Mouse (Mus musculus): ENCODE results near the gene Slamf6. TPM values are rescaled to one million over a fixed set of nuclear protein-coding genes. Genes with fewer than 3 reads are reported as not detected.

Slamf6 gene
- polyA plus RNA-seq, 1 experiment from 2014 or later = 1.8 TPM

- no peak overlapping the region for H3K9ac ChIP-seq
- no peaks in the 10 kb centered on the region for H3K36me3 ChIP-seq (replicated peaks)
- H3K4me2 ChIP-seq = no peak overlapping the region
- H3K27ac ChIP-seq (replicated peaks) = no peak overlapping the region
- no peaks in the 10 kb centered on the region for H3K4me1 ChIP-seq (replicated peaks)
- ATAC-seq (ENCODE audit: insufficient read depth) = no peak
- WGBS (ENCODE audit: insufficient replicate concordance) = 49% methylated on average over 5 of the region's 5 CpGs
- no peaks in the 10 kb centered on the region for H3K9me3 ChIP-seq (replicated peaks)
- no peaks in the 10 kb centered on the region for H3K27me3 ChIP-seq
- no peak overlapping the region for H3K4me3 ChIP-seq (replicated peaks)
Observed at GRCm38 (mm10) chr1:171982170-171982569, 64.9 kb downstream of the Slamf6 start.

- Histone ChIP-seq H3K27me3 (no peaks in the 10 kb centered on the region), H3K9ac (no peak overlapping the region), H3K9me3 (replicated peaks) (no peaks in the 10 kb centered on the region), H3K4me3 (replicated peaks) (no peak overlapping the region), H3K36me3 (replicated peaks) (no peaks in the 10 kb centered on the region), H3K4me2 (no peak overlapping the region), H3K27ac (replicated peaks) (no peak overlapping the region), H3K4me1 (replicated peaks) (no peaks in the 10 kb centered on the region)
- 45% methylated on average over 4 of the region's 4 CpGs for WGBS (ENCODE audit: insufficient replicate concordance)
- no peak for ATAC-seq (ENCODE audit: insufficient read depth)
Observed at GRCm38 (mm10) chr1:171982740-171983139, 65.4 kb downstream of the Slamf6 start.

- no peak overlapping the region for H3K4me3 ChIP-seq (replicated peaks)
- H3K36me3 ChIP-seq (replicated peaks) = no peaks in the 10 kb centered on the region
- 18% methylated on average over 3 of the region's 3 CpGs for WGBS (ENCODE audit: insufficient replicate concordance)
- H3K4me1 ChIP-seq (replicated peaks) = no peaks in the 10 kb centered on the region
- no peak overlapping the region for H3K4me2 ChIP-seq
- H3K9ac ChIP-seq = no peak overlapping the region
- no peaks in the 10 kb centered on the region for H3K27me3 ChIP-seq
- H3K27ac ChIP-seq (replicated peaks) = no peak overlapping the region
- H3K9me3 ChIP-seq (replicated peaks) = no peaks in the 10 kb centered on the region
- ATAC-seq (ENCODE audit: insufficient read depth) = no peak
Observed at GRCm38 (mm10) chr1:171983372-171984001, 66.2 kb downstream of the Slamf6 start.

- H3K4me2 ChIP-seq = no peak overlapping the region
- no peaks in the 10 kb centered on the region for H3K36me3 ChIP-seq (replicated peaks)
- no peak overlapping the region for H3K9ac ChIP-seq
- H3K27ac ChIP-seq (replicated peaks) = no peak overlapping the region
- H3K4me1 ChIP-seq (replicated peaks) = no peaks in the 10 kb centered on the region
- no peak overlapping the region for H3K4me3 ChIP-seq (replicated peaks)
- H3K9me3 ChIP-seq (replicated peaks) = no peaks in the 10 kb centered on the region
- no peaks in the 10 kb centered on the region for H3K27me3 ChIP-seq
- no peak for ATAC-seq (ENCODE audit: insufficient read depth)
- 83% methylated on average over 1 of the region's 1 CpGs for WGBS (ENCODE audit: insufficient replicate concordance)
Observed at GRCm38 (mm10) chr1:171984121-171984520, 66.8 kb downstream of the Slamf6 start.

GRCm38 (mm10) chr1:171991883-171992282 is 74.6 kb downstream of the Slamf6 start:
- Histone ChIP-seq H3K27ac (replicated peaks) (no peak overlapping the region), H3K9me3 (replicated peaks) (no peaks in the 10 kb centered on the region), H3K9ac (no peak overlapping the region), H3K4me2 (no peak overlapping the region), H3K4me3 (replicated peaks) (no peak overlapping the region), H3K36me3 (replicated peaks) (no peaks in the 10 kb centered on the region), H3K27me3 (no peaks in the 10 kb centered on the region), H3K4me1 (replicated peaks) (no peaks in the 10 kb centered on the region; the same call in 1 of the 2 replicates)
- no peak for ATAC-seq (ENCODE audit: insufficient read depth)
- 70% methylated on average over 2 of the region's 2 CpGs for WGBS (ENCODE audit: insufficient replicate concordance)

DNA sequence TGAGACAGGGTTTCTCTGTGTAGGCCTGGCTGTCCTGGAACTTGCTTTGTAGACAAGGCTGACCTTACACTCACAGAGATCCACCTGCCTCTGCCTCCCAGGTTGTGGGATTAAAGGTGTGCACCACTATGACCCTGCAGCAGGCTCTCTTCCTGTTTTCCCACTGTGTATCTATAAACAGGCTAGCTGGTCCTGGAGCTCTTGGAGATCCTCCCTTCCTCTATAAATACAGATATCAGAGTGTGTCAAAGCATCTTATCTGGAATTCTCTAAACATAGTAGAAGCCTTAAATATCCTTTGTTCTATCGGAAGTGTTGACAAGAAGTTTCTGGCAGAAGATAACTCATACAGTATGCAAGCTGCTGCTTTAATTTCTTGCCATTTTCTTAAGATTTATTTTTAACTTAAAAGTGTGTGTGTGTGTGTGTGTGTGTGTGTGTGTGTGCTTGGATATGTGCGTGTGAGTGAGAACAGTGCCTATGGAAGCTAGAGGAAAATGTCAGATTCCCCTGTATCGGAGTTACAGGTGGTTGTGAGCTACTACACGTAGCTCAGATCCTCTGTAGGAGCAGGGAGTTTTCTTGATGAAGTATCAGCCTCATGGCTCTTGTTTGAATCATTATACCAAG is 75.7 kb downstream of the Slamf6 start:
- 58% methylated on average over 4 of the region's 4 CpGs for WGBS (ENCODE audit: insufficient replicate concordance)
- no peaks in the 10 kb centered on the region for H3K9me3 ChIP-seq (replicated peaks)
- H3K4me3 ChIP-seq (replicated peaks) = no peak overlapping the region
- H3K36me3 ChIP-seq (replicated peaks) = no peaks in the 10 kb centered on the region
- no peak for ATAC-seq (ENCODE audit: insufficient read depth)
- H3K4me2 ChIP-seq = no peak overlapping the region
- no peak overlapping the region for H3K27ac ChIP-seq (replicated peaks)
- no peaks in the 10 kb centered on the region; the same call in 1 of the 2 replicates for H3K4me1 ChIP-seq (replicated peaks)
- no peaks in the 10 kb centered on the region for H3K27me3 ChIP-seq
- no peak overlapping the region for H3K9ac ChIP-seq

GRCm38 (mm10) chr1:171994501-171994900 is 77.2 kb downstream of the Slamf6 start:
- Histone ChIP-seq H3K27me3 (no peaks in the 10 kb centered on the region), H3K4me1 (replicated peaks) (no peaks in the 10 kb centered on the region; the same call in 1 of the 2 replicates), H3K4me3 (replicated peaks) (no peak overlapping the region), H3K4me2 (no peak overlapping the region), H3K9me3 (replicated peaks) (no peaks in the 10 kb centered on the region), H3K27ac (replicated peaks) (no peak overlapping the region), H3K9ac (no peak overlapping the region), H3K36me3 (replicated peaks) (no peaks in the 10 kb centered on the region)
- no peak for ATAC-seq (ENCODE audit: insufficient read depth)
- WGBS (ENCODE audit: insufficient replicate concordance) = 38% methylated on average over 2 of the region's 2 CpGs

DNA sequence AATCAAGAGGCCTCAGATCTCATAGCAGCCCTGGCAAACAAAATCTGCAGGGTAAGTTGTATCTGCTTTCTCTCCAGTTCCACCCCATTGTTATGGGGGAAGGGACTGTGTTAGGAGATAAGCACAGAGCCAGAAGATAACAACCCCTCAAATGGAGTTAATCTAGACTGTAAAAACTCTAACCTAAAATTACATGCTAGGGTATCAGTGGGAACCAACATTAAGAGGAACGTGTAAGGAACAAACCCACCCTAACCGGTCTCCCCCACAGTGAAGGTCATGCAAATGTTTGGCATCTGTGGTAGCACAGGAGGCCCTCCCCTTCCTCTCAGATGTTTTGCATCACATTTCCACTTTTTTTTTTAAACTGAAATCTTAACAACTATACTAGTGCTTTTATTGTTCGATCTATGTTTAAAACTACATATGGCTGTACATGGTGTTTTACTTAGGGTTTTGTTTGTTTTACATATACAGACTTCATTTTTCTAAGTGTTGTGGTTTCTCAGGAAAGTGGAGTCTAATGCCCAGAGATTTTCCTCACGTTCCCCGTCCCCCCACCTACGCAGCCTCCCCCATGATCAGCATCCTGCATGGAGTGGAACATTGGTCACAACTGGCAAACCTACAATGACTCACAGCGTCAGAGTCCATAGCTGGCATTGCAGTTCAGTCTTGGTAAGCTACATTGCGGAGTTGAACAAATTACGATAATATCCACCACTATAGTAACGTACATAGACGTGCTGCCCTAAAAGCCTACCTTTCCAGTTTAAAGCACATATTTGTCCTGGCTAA is 77.8 kb downstream of the Slamf6 start:
- 56% methylated on average over 11 of the region's 11 CpGs for WGBS (ENCODE audit: insufficient replicate concordance)

DNA sequence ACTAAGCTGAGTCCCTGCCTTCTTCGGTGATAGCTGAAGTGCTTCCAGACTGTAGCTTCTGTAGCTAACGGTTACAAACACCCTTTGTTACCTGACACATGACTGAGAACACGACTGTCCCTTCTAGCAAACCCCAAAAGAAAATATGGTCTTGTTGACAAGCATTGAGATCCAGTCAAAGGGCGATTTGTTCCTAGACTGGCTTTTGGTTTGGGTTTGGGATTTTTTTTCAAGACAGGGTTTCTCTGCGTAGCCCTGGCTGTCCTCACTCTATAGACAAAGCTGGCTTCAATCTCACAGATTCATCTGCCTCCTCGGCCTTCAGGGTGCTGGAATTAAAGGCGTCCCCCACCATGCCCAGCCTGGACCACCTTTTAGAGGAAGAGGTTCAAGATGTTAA is 79.4 kb downstream of the Slamf6 start:
- Histone ChIP-seq H3K4me1 (replicated peaks) (no peaks in the 10 kb centered on the region; the same call in 1 of the 2 replicates), H3K9me3 (replicated peaks) (no peaks in the 10 kb centered on the region), H3K27ac (replicated peaks) (no peak overlapping the region), H3K4me3 (replicated peaks) (no peak overlapping the region), H3K27me3 (no peaks in the 10 kb centered on the region), H3K9ac (no peak overlapping the region), H3K36me3 (replicated peaks) (no peaks in the 10 kb centered on the region), H3K4me2 (no peak overlapping the region)
- 65% methylated on average over 7 of the region's 7 CpGs for WGBS (ENCODE audit: insufficient replicate concordance)
- no peak for ATAC-seq (ENCODE audit: insufficient read depth)

More for the DNA sequence above, 77.8 kb downstream of the Slamf6 start:
- H3K4me3 ChIP-seq (replicated peaks) = no peak overlapping the region
- no peaks in the 10 kb centered on the region for H3K9me3 ChIP-seq (replicated peaks)
- no peak for ATAC-seq (ENCODE audit: insufficient read depth)
- H3K4me2 ChIP-seq = no peak overlapping the region
- no peak overlapping the region for H3K9ac ChIP-seq
- H3K36me3 ChIP-seq (replicated peaks) = no peaks in the 10 kb centered on the region
- H3K27me3 ChIP-seq = no peaks in the 10 kb centered on the region
- H3K27ac ChIP-seq (replicated peaks) = no peak overlapping the region
- H3K4me1 ChIP-seq (replicated peaks) = no peaks in the 10 kb centered on the region; the same call in 1 of the 2 replicates

GRCm38 (mm10) chr1:171998820-171999597 is 81.7 kb downstream of the Slamf6 start:
- Histone ChIP-seq H3K27me3 (no peaks in the 10 kb centered on the region), H3K4me3 (replicated peaks) (no peak overlapping the region), H3K27ac (replicated peaks) (no peak overlapping the region), H3K36me3 (replicated peaks) (no peaks in the 10 kb centered on the region), H3K4me2 (no peak overlapping the region), H3K9ac (no peak overlapping the region), H3K4me1 (replicated peaks) (no peaks in the 10 kb centered on the region; the same call in 1 of the 2 replicates), H3K9me3 (replicated peaks) (no peaks in the 10 kb centered on the region)
- no peak for ATAC-seq (ENCODE audit: insufficient read depth)
- 78% methylated on average over 13 of the region's 13 CpGs for WGBS (ENCODE audit: insufficient replicate concordance)

DNA sequence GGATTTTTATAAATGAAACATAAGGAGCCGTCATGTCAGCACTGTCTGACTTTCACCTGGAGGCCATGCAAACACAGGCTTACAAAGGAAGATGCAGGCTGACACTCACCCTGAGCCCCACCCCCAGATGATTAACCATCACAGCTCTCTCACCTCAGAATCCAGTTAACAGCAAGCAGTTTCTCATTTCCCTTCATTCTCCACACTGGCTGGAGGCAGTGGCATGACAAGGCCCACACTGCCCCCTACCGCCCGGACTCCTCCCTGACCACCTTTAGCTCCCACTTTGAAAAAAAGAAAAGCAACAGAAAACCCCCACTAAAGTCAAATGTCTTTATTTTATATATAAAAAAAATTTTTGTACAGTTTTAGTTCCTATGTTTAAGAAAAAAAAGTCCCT is 83.3 kb downstream of the Slamf6 start:
- WGBS (ENCODE audit: insufficient replicate concordance) = 33% methylated on average over 3 of the region's 3 CpGs
- Histone ChIP-seq H3K27me3 (no peaks in the 10 kb centered on the region), H3K4me1 (replicated peaks) (no peaks in the 10 kb centered on the region), H3K4me2 (no peak overlapping the region), H3K36me3 (replicated peaks) (no peaks in the 10 kb centered on the region), H3K4me3 (replicated peaks) (no peak overlapping the region), H3K9ac (no peak overlapping the region), H3K27ac (replicated peaks) (no peak overlapping the region), H3K9me3 (replicated peaks) (no peaks in the 10 kb centered on the region)
- no peak for ATAC-seq (ENCODE audit: insufficient read depth)
